15 mouse cellular contexts compared by ENCODE assay signal in the genomic region with DNA sequence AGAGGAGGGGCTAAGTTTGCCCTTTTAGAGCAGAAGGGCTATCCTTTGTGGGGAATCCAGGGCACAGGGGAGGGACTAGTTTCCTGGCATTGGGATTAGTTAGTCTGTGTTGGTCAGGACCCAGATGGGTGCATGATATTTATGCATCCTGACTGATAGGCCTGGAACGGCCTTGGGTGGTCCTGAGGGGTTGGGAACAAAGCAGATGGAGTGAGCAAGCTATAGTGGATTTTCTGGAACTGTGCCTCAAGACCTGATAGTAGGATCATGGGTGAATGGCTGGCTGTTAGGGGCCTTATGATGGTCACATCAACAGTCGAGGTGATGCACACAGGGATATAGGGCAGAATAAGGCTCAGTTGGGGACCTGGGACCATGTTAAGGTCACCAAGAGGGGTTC. TPM values are rescaled to one million over a fixed set of nuclear protein-coding genes. Genes with fewer than 3 reads are reported as not detected.
DNase-seq lines count a peak whose midpoint lies in the region; ATAC-seq and TF ChIP-seq lines count a peak whose summit lies in the region.
"Had no signal": no experiment of that assay in that cellular context is flagged by ENCODE, and none has a peak within 500 bp of the region (broad histone marks: within the 10 kb centered on the region; RNA-seq: fewer than 3 reads in every experiment).

No protein-coding gene starts in this region.

- no peaks in the 10 kb centered on the region for H3K27me3 ChIP-seq in hindbrain, embryonic 13.5 days
- no peaks in the 10 kb centered on the region for H3K27me3 ChIP-seq in hindbrain, embryonic 12.5 days
- H3K27me3 ChIP-seq in neural tube, embryonic 13.5 days = no peaks in the 10 kb centered on the region
- no peaks in the 10 kb centered on the region for H3K27me3 ChIP-seq in midbrain, postnatal 0 days (ENCODE audit: insufficient read depth, low read length)
- peaks cover under 1% of the 10 kb centered on the region; the same call in 1 of the 2 replicates for H3K27me3 ChIP-seq in heart, embryonic 11.5 days (ENCODE audit: control insufficient read depth, insufficient read depth, low read length)

- H3K36me3 ChIP-seq in hindbrain, embryonic 13.5 days = no peaks in the 10 kb centered on the region; the same call in 1 of the 2 replicates
- H3K36me3 ChIP-seq in hindbrain, embryonic 12.5 days = no peaks in the 10 kb centered on the region
- H3K36me3 ChIP-seq in neural tube, embryonic 13.5 days = 0 out of 2 replicates have a peak, but pooled peaks cover 6% of the 10 kb centered on the region
- no peaks in the 10 kb centered on the region for H3K36me3 ChIP-seq in midbrain, postnatal 0 days (ENCODE audit: insufficient read depth, low read length)
- H3K36me3 ChIP-seq in heart, embryonic 11.5 days (ENCODE audit: control insufficient read depth, insufficient read depth, low read length) = no peaks in the 10 kb centered on the region
- H3K36me3 ChIP-seq: embryonic facial prominence, embryonic 10.5 days had no signal

- H3K4me2 ChIP-seq in hindbrain, embryonic 13.5 days = no peak overlapping the region
- H3K4me2 ChIP-seq in hindbrain, embryonic 12.5 days (replicated peaks) = no peak overlapping the region
- H3K4me2 ChIP-seq in neural tube, embryonic 13.5 days = no peak overlapping the region
- no peak overlapping the region for H3K4me2 ChIP-seq in midbrain, postnatal 0 days (ENCODE audit: low read depth, low read length, poor library complexity, severe bottlenecking)
- H3K4me2 ChIP-seq in heart, embryonic 11.5 days = no peak overlapping the region

- peaks cover 75% of the 10 kb centered on the region for H3K4me1 ChIP-seq in hindbrain, embryonic 13.5 days (replicated peaks)
- peaks cover 54% of the 10 kb centered on the region for H3K4me1 ChIP-seq in hindbrain, embryonic 12.5 days
- peaks cover 80% of the 10 kb centered on the region for H3K4me1 ChIP-seq in neural tube, embryonic 13.5 days (replicated peaks)
- peaks cover 11% of the 10 kb centered on the region for H3K4me1 ChIP-seq in midbrain, postnatal 0 days (ENCODE audit: insufficient read depth, low read length)
- no peaks in the 10 kb centered on the region for H3K4me1 ChIP-seq in heart, embryonic 11.5 days (ENCODE audit: control insufficient read depth, insufficient read depth, low read length)

- 54% methylated on average over 2 of the region's 2 CpGs for WGBS in hindbrain, embryonic 13.5 days
- WGBS in hindbrain, embryonic 12.5 days = 79% methylated on average over 2 of the region's 2 CpGs
- WGBS in neural tube, embryonic 13.5 days = 43% methylated on average over 2 of the region's 2 CpGs
- WGBS in midbrain, postnatal 0 days = 77% methylated on average over 2 of the region's 2 CpGs
- 67% methylated on average over 2 of the region's 2 CpGs for WGBS in heart, embryonic 11.5 days (ENCODE audit: insufficient replicate concordance)

- no peak overlapping the region for H3K9ac ChIP-seq in hindbrain, embryonic 13.5 days
- H3K9ac ChIP-seq in hindbrain, embryonic 12.5 days = no peak overlapping the region
- 0 out of 2 replicates have a peak overlapping the region, but pooled peaks have one; percentile 3 for H3K9ac ChIP-seq in neural tube, embryonic 13.5 days
- H3K9ac ChIP-seq in midbrain, postnatal 0 days (replicated peaks; ENCODE audit: low read length, poor library complexity, severe bottlenecking) = no peak overlapping the region
- H3K9ac ChIP-seq in heart, embryonic 11.5 days (ENCODE audit: low read depth, low read length) = no peak overlapping the region

- H3K27ac ChIP-seq in hindbrain, embryonic 13.5 days = peak overlapping the region; percentile 66
- no peak overlapping the region for H3K27ac ChIP-seq in hindbrain, embryonic 12.5 days
- H3K27ac ChIP-seq in neural tube, embryonic 13.5 days (replicated peaks) = peak overlapping the region; percentile 69
- no peak overlapping the region for H3K27ac ChIP-seq in midbrain, postnatal 0 days (ENCODE audit: low read depth, low read length)
- H3K27ac ChIP-seq in heart, embryonic 11.5 days (ENCODE audit: low read depth, low read length) = no peak overlapping the region
- H3K27ac ChIP-seq: embryonic facial prominence, embryonic 10.5 days had no signal

- TF ChIP-seq CTCF in midbrain, postnatal 0 days (IDR thresholded peaks at IDR 0.05) = no peak

- H3K4me3 ChIP-seq in hindbrain, embryonic 13.5 days = no peak overlapping the region
- no peak overlapping the region for H3K4me3 ChIP-seq in hindbrain, embryonic 12.5 days
- H3K4me3 ChIP-seq in neural tube, embryonic 13.5 days = no peak overlapping the region
- H3K4me3 ChIP-seq in midbrain, postnatal 0 days (ENCODE audit: low read depth, low read length) = no peak overlapping the region
- no peak overlapping the region for H3K4me3 ChIP-seq in heart, embryonic 11.5 days (ENCODE audit: low read depth, low read length)
- H3K4me3 ChIP-seq: embryonic facial prominence, embryonic 10.5 days had no signal

- no peaks in the 10 kb centered on the region for H3K9me3 ChIP-seq in hindbrain, embryonic 13.5 days
- H3K9me3 ChIP-seq in hindbrain, embryonic 12.5 days (replicated peaks) = no peaks in the 10 kb centered on the region
- no peaks in the 10 kb centered on the region for H3K9me3 ChIP-seq in neural tube, embryonic 13.5 days
- H3K9me3 ChIP-seq in midbrain, postnatal 0 days (ENCODE audit: low read length) = no peaks in the 10 kb centered on the region
- no peaks in the 10 kb centered on the region for H3K9me3 ChIP-seq in heart, embryonic 11.5 days (replicated peaks; ENCODE audit: control insufficient read depth, low read length)
- H3K9me3 ChIP-seq: embryonic facial prominence, embryonic 10.5 days had no signal

- ATAC-seq in hindbrain, embryonic 13.5 days (ENCODE audit: low FRiP score) = no peak
- no peak for ATAC-seq in hindbrain, embryonic 12.5 days (ENCODE audit: low FRiP score)
- no peak for ATAC-seq in neural tube, embryonic 13.5 days (ENCODE audit: low read depth)
- ATAC-seq in midbrain, postnatal 0 days (ENCODE audit: low FRiP score) = no peak; the same call in 1 of the 2 replicates
- no peak for ATAC-seq in heart, embryonic 11.5 days (replicated peaks; ENCODE audit: insufficient number of reproducible peaks, low FRiP score, low TSS enrichment)

- no peak for DNase-seq in neural tube, embryonic 10.5 days (ENCODE audit: extremely low spot score, low spot score)
- peak; percentile 61 for DNase-seq in cerebellum, adult 9-11 months
- DNase-seq in midbrain, postnatal 0 days (ENCODE audit: low spot score) = peak; percentile 69
- DNase-seq in kidney, adult 9 months = no peak
- DNase-seq: adrenal gland, postnatal 14 days; heart, adult 18-20 months; kidney, adult 8-10 months; lung, adult 2 months; right cerebral cortex, postnatal 4 days had no signal

RNA-seq across cellular contexts. Expression of a gene that starts 8.4 kb away (rescaled TPM):
- 152 and 154 TPM in 2 replicates for polyA plus RNA-seq in hindbrain, embryonic 13.5 days (2015; fragmentation: Nextera tagmentation; extraction: Ambion mirVana)
- polyA plus RNA-seq in hindbrain, embryonic 12.5 days (2016; fragmentation: Nextera tagmentation; extraction: Ambion mirVana) = 112 and 119 TPM in 2 replicates
- polyA plus RNA-seq in neural tube, embryonic 13.5 days (2015; fragmentation: Nextera tagmentation; extraction: Ambion mirVana) = 132 and 141 TPM in 2 replicates
- 374 and 379 TPM in 2 replicates for total RNA-seq in midbrain, postnatal 0 days (2014; rRNA removed)
- 185 and 199 TPM in 2 replicates for polyA plus RNA-seq in midbrain, postnatal 0 days (2015; fragmentation: Nextera tagmentation; extraction: Ambion mirVana)
- 0.99 and 1.3 TPM in 2 replicates for polyA plus RNA-seq in heart, embryonic 11.5 days (2014; fragmentation: Nextera tagmentation; extraction: Ambion mirVana)
- total RNA-seq: megakaryocyte, adult 5-6 weeks had no signal

Comparison
In these comparisons a context has a peak if more than half of its experiments do, and no peak if none do; other contexts are left out.
1. H3K27ac ChIP-seq: peak in hindbrain, embryonic 13.5 days (single experiment) and neural tube, embryonic 13.5 days (single experiment); none in hindbrain, embryonic 12.5 days (single experiment), midbrain, postnatal 0 days (single experiment) and heart, embryonic 11.5 days (single experiment).
2. DNase-seq: peak in cerebellum, adult 9-11 months (single experiment) and midbrain, postnatal 0 days (single experiment); none in neural tube, embryonic 10.5 days (single experiment) and kidney, adult 9 months (single experiment).
3. RNA of a gene that starts 8.4 kb away (polyA plus RNA-seq): 185 to 199 TPM in midbrain, postnatal 0 days, 152 to 154 TPM in hindbrain, embryonic 13.5 days, 132 to 141 TPM in neural tube, embryonic 13.5 days and 112 to 119 TPM in hindbrain, embryonic 12.5 days; 0.99 to 1.3 TPM in heart, embryonic 11.5 days; every median in the first group is over 10 times any median in the second.